Mouse (Mus musculus): Measurements from ENCODE around the gene Tpst1. TPM values are rescaled to one million over a fixed set of nuclear protein-coding genes. Genes with fewer than 3 reads are reported as not detected.
A peak's percentile ranks its signal among the peaks of the same experiment; 100 is the strongest.

The Tpst1 gene
- polyA plus RNA-seq, 1 experiment = 10.9 TPM

- under 1% methylated on average over 66 of the region's 66 CpGs for WGBS
- peak; percentile 91 to 96 for DNase-seq (ENCODE audit: low read depth in 1 of 2, low spot score in 2 of 2)
- Histone ChIP-seq H3K4me3 (ENCODE audit: extremely low read depth, insufficient read depth, insufficient read length) (peak within 1 kb of the TSS; percentile 72), H3K27ac (ENCODE audit: insufficient read depth, low read length) (peak within 1 kb of the TSS; percentile 66), H3K4me1 (ENCODE audit: control insufficient read depth, insufficient read depth, insufficient read length) (peaks cover 7% of the 10 kb centered on the region; the same call in 1 of the 2 replicates), H3K27me3 (ENCODE audit: control insufficient read depth, insufficient read depth, low read length) (no peaks in the 10 kb centered on the region), H3K36me3 (ENCODE audit: control insufficient read depth, insufficient read depth, low read length) (peaks cover 1% of the 10 kb centered on the region; the same call in 1 of the 2 replicates)
- TF ChIP-seq POLR2A (IDR thresholded peaks at IDR 0.05; ENCODE audit: low read depth, low read length) = peak; percentile 51; the same call in 1 of the 2 replicates
- 0 out of 2 replicates have a peak, but pooled peaks have one; percentile 22 for TF ChIP-seq CTCF (IDR thresholded peaks at IDR 0.05; ENCODE audit: extremely low read depth, insufficient read depth, insufficient read length, insufficient replicate concordance)
Observed at GRCm38 (mm10) chr5:130144334-130145312, 71.5 kb downstream of the Tpst1 start, which contains the start of gene Kctd7. Gene Kctd7, plus strand, starts transcription at chr5:130144861.

GRCm38 (mm10) chr5:130145961-130146360, 72.8 kb downstream of the Tpst1 start:
- Histone ChIP-seq H3K4me3 (ENCODE audit: extremely low read depth, insufficient read depth, insufficient read length) (no peak overlapping the region), H3K36me3 (ENCODE audit: control insufficient read depth, insufficient read depth, low read length) (peaks cover 1% of the 10 kb centered on the region; the same call in 1 of the 2 replicates), H3K27me3 (ENCODE audit: control insufficient read depth, insufficient read depth, low read length) (no peaks in the 10 kb centered on the region), H3K4me1 (ENCODE audit: control insufficient read depth, insufficient read depth, insufficient read length) (peaks cover 7% of the 10 kb centered on the region; the same call in 1 of the 2 replicates), H3K27ac (ENCODE audit: insufficient read depth, low read length) (no peak overlapping the region)
- TF ChIP-seq POLR2A (IDR thresholded peaks at IDR 0.05; ENCODE audit: low read depth, low read length) = no peak
- TF ChIP-seq CTCF (IDR thresholded peaks at IDR 0.05; ENCODE audit: extremely low read depth, insufficient read depth, insufficient read length, insufficient replicate concordance) = no peak
- no peak for DNase-seq (ENCODE audit: low read depth in 1 of 2, low spot score in 2 of 2)
- WGBS = 66% methylated on average over 8 of the region's 8 CpGs

GRCm38 (mm10) chr5:130149726-130150310, 76.7 kb downstream of the Tpst1 start:
- TF ChIP-seq CTCF (IDR thresholded peaks at IDR 0.05; ENCODE audit: extremely low read depth, insufficient read depth, insufficient read length, insufficient replicate concordance) (no peak), POLR2A (IDR thresholded peaks at IDR 0.05; ENCODE audit: low read depth, low read length) (no peak)
- Histone ChIP-seq H3K27ac (ENCODE audit: insufficient read depth, low read length) (no peak overlapping the region), H3K4me3 (ENCODE audit: extremely low read depth, insufficient read depth, insufficient read length) (no peak overlapping the region), H3K27me3 (ENCODE audit: control insufficient read depth, insufficient read depth, low read length) (no peaks in the 10 kb centered on the region), H3K36me3 (ENCODE audit: control insufficient read depth, insufficient read depth, low read length) (peaks cover 8% of the 10 kb centered on the region), H3K4me1 (ENCODE audit: control insufficient read depth, insufficient read depth, insufficient read length) (peaks cover 3% of the 10 kb centered on the region; the same call in 1 of the 2 replicates)
- DNase-seq (ENCODE audit: low read depth in 1 of 2, low spot score in 2 of 2) = no peak
- WGBS = 93% methylated on average over 7 of the region's 7 CpGs

- no peak overlapping the region for H3K27ac ChIP-seq (ENCODE audit: insufficient read depth, low read length)
- no peak for TF ChIP-seq POLR2A (IDR thresholded peaks at IDR 0.05; ENCODE audit: low read depth, low read length)
- TF ChIP-seq CTCF (IDR thresholded peaks at IDR 0.05; ENCODE audit: extremely low read depth, insufficient read depth, insufficient read length, insufficient replicate concordance) = no peak
- no peak for DNase-seq (ENCODE audit: low read depth in 1 of 2, low spot score in 2 of 2)
- H3K4me1 ChIP-seq (ENCODE audit: control insufficient read depth, insufficient read depth, insufficient read length) = no peaks in the 10 kb centered on the region
- H3K27me3 ChIP-seq (ENCODE audit: control insufficient read depth, insufficient read depth, low read length) = no peaks in the 10 kb centered on the region
- H3K4me3 ChIP-seq (ENCODE audit: extremely low read depth, insufficient read depth, insufficient read length) = no peak overlapping the region
- WGBS = 76% methylated on average over 2 of the region's 2 CpGs
- H3K36me3 ChIP-seq (ENCODE audit: control insufficient read depth, insufficient read depth, low read length) = peaks cover 7% of the 10 kb centered on the region
Observed at GRCm38 (mm10) chr5:130154286-130154685, 81.2 kb downstream of the Tpst1 start.

GRCm38 (mm10) chr5:130158545-130158944, 85.4 kb downstream of the Tpst1 start:
- H3K27me3 ChIP-seq (ENCODE audit: control insufficient read depth, insufficient read depth, low read length) = no peaks in the 10 kb centered on the region
- H3K36me3 ChIP-seq (ENCODE audit: control insufficient read depth, insufficient read depth, low read length) = no peaks in the 10 kb centered on the region
- H3K4me1 ChIP-seq (ENCODE audit: control insufficient read depth, insufficient read depth, insufficient read length) = peaks cover 4% of the 10 kb centered on the region; the same call in 1 of the 2 replicates
- TF ChIP-seq POLR2A (IDR thresholded peaks at IDR 0.05; ENCODE audit: low read depth, low read length) = no peak
- TF ChIP-seq CTCF (IDR thresholded peaks at IDR 0.05; ENCODE audit: extremely low read depth, insufficient read depth, insufficient read length, insufficient replicate concordance) = no peak
- no peak for DNase-seq (ENCODE audit: low read depth in 1 of 2, low spot score in 2 of 2)
- 78% methylated on average over 4 of the region's 4 CpGs for WGBS
- H3K4me3 ChIP-seq (ENCODE audit: extremely low read depth, insufficient read depth, insufficient read length) = no peak overlapping the region
- no peak overlapping the region for H3K27ac ChIP-seq (ENCODE audit: insufficient read depth, low read length)

GRCm38 (mm10) chr5:130159761-130160201, 86.7 kb downstream of the Tpst1 start:
- Histone ChIP-seq H3K4me1 (ENCODE audit: control insufficient read depth, insufficient read depth, insufficient read length) (peaks cover 4% of the 10 kb centered on the region; the same call in 1 of the 2 replicates), H3K27me3 (ENCODE audit: control insufficient read depth, insufficient read depth, low read length) (no peaks in the 10 kb centered on the region), H3K4me3 (ENCODE audit: extremely low read depth, insufficient read depth, insufficient read length) (no peak overlapping the region), H3K36me3 (ENCODE audit: control insufficient read depth, insufficient read depth, low read length) (no peaks in the 10 kb centered on the region), H3K27ac (ENCODE audit: insufficient read depth, low read length) (peak overlapping the region; percentile 70)
- no peak for TF ChIP-seq CTCF (IDR thresholded peaks at IDR 0.05; ENCODE audit: extremely low read depth, insufficient read depth, insufficient read length, insufficient replicate concordance)
- no peak for TF ChIP-seq POLR2A (IDR thresholded peaks at IDR 0.05; ENCODE audit: low read depth, low read length)
- 21% methylated on average over 7 of the region's 7 CpGs for WGBS
- DNase-seq (ENCODE audit: low read depth in 1 of 2, low spot score in 2 of 2) = no peak

Measured in spleen, adult 2 months (tissue).